Mouse (Mus musculus): ENCODE results near the gene Ccdc184. TPM values are rescaled to one million over a fixed set of nuclear protein-coding genes. Genes with fewer than 3 reads are reported as not detected.

Gene Ccdc184
- under 1 TPM; 0.39 to 0.50 TPM for total RNA-seq (2021)
- long read RNA-seq, experiment 1, partial matches to known transcripts: 0 of 3 reads
- long read RNA-seq, experiment 1, other reads (novel, unspliced or antisense): 1 of 3 reads
- long read RNA-seq, experiment 2, partial matches to known transcripts: 0 of 1 reads
- long read RNA-seq, experiment 2, other reads (novel, unspliced or antisense): 0 of 1 reads

DNA sequence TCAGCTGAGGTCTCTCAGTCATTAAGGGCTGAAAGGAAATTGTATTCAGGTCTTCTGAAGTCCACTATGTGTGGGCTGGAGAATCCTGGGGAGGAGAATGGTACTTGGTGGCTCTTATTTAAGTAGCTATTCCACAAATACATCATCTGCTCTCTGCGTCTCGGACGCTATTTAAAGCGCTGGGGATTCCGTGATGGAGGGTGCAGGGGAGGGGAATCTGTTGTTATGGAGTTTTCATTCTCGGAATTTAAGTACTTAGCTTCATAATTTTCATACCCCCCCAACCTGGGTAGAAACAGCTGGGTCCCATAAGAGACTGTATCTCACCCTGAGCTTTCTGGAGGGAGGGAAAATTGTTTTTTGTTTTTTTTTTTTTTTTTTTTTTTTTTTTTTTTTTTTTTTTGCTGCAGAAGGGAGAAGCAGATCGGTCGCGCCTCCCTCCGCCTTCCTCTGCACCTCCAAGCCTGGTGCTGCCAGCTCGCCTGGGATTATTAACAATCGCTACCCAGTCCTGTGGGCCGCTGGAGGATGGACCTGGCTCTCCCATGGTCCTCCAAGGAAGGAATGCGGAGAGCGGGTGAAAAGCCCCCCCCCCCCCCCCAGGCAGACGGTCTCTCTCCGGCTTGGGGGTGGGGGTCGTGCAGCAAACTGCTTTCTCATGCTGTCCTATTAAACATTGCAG lies at the start of gene Ccdc184:
Gene Ccdc184 (plus strand): TSS at position 196 of the 682 bp plus-strand sequence.
- no peak for DNase-seq

DNA sequence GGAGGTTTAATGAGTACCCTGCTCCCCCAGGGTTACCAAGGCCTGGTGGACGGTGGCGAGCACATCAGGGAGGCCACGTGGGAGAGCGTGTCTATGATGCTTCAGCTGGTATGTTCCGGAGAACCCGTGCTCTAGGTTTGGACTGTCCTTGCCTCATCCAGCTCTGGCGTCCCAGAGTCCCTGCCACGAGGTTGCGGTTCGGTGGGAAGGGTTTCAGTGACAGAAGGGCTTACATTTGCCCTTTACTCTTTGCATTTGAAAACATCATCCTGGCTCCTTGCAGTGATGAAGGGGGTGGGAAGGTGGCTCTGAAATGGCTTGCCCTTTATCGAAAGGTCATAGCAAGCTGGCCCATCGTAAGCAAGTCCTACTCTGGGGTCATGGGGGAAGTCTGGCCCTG lies 47.6 kb upstream of the Ccdc184 start:
- DNase-seq: no peak

DNA sequence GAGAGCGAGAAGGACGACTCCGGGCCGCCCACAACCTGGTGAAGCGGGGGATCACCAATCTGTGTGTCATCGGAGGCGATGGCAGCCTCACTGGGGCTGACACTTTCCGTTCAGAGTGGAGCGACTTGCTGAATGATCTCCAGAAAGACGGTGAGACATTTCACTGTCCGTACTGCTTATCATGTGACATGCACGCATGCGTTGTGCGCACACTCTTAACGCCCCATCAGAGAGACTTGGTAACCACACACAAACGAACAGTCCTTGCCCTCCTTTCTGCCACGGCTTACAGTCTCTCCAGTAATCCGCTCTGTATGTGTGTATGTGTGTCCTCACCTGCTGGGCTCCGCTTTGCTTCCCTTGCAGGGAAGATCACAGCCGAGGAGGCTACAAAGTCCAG lies 46.1 kb upstream of the Ccdc184 start:
- DNase-seq: no peak

DNA sequence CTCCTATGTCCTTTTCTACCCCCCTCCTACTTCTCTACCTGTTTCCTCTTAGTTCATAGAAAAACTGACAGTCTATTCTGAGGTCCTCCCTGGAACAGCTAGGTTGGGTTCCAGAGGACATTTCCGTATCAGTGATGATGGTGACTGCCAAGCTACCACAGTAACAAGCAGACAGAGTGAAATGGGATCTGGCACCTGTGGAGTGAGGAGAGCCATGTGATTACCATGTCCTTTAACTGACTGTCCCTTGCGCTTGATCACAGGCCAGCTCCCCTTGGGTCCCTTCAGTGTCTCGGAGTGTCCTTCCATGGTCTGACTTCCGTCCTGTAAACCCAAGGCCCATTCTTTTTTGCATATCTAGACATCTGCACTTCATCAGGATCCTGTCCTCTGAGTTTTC lies 36.0 kb upstream of the Ccdc184 start:
- peak; percentile 61 to 82 for DNase-seq

DNA sequence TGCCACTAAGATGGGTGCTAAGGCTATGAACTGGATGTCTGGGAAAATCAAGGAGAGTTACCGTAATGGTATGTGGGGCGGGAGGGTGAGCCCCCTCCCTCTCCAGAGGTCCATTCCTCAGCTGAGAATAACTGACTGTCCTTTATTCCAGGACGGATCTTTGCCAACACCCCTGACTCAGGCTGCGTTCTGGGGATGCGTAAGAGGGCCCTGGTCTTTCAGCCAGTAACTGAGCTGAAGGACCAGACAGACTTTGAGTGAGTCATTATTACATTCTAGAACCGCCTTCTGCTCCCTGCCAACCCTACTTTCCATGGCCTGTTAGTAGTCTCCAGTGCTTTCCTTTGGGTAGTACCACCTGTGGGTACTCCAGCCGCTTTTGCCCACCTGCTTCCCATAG lies 35.5 kb upstream of the Ccdc184 start:
- DNase-seq: no peak

DNA sequence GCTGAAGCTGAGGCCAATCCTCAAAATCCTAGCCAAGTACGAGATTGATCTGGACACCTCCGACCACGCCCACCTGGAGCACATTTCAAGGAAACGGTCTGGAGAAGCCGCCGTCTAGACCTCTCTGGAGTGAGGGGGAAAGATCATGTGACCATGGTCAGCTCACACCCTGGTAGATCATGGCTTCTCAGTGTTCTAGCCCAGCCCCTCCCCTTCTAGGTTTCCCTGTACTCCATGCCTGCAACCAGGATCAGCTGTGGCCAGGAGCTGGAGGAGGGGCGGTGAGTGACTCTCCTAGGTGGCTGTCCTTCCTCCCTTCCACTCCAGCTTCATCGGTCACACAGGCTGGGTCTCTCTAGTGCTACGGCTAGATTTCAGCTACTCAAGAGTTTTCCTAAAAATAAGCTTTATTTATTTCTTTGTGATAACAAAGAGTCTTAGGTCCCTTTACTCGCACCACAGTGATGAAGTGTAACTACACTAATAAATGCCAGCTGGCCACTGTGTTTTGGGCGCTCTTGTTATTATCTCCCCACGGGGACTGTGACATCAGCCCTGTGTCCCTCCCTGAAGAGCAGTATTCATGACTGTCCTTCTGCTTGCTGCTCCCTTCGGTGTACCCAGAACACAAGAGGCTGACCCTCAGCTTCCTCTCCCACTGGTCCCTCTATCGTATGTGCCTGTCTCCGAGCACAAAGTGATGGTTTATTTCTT lies 34.9 kb upstream of the Ccdc184 start:
- peak; percentile 38 to 46 for DNase-seq

DNA sequence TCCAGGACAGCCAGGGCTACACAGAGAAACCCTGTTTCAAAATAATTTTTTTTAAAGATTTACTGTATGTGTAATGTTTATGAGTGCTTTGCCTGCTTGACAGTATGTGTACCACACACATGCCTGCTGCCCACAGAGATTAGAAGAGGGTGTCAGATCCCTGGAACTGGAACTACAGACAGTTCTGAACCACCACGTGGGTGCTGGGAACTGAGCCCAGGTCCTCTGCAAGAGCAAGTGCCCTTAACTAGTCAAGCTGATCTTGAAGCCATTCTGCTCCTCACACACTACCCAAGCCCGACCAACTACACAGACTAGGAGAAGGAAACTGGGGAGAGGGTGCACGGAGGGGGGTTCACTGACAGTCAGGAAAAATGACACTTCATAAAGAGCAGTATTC lies 33.5 kb upstream of the Ccdc184 start:
- DNase-seq: peak; percentile 44 to 68

DNA sequence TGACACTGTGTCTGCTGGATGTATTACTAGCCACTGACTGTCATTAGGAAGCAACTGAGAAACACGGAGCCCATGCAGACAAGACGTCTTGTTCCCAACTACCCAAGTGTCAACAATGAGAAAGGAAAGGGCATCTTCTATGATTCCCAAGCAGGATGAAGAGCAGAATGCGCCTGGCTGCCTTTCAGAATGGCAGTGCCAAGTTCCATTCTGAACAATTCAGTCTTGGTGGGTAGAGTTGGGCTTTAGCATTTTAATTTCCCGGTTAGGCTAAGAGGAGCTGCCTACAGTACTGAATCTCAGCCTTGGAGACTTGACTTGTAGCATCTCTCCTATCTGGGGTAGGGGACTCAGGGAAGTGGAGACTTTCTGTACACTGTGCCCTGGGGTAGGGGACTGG lies 32.9 kb upstream of the Ccdc184 start:
- no peak for DNase-seq

DNA sequence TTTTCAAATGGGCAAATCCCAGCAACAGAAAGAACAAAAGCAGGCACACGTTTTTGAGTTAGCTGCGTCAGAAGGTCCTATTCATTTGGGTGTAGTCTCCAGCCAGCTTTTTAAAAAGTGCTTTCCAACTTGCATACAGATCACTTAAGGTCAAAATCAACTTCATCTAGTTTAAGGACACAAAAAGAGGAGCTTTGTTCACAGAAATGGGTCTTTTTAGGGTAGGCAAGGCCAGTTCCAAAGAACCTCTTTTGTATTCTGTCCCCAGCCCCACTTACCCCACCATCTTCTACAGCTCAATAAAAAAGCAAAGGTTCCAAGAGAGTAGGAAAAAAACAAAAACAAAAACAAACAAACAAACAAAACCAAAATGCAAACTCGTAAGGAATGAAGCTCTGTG lies 32.3 kb upstream of the Ccdc184 start:
- no peak for DNase-seq

DNA sequence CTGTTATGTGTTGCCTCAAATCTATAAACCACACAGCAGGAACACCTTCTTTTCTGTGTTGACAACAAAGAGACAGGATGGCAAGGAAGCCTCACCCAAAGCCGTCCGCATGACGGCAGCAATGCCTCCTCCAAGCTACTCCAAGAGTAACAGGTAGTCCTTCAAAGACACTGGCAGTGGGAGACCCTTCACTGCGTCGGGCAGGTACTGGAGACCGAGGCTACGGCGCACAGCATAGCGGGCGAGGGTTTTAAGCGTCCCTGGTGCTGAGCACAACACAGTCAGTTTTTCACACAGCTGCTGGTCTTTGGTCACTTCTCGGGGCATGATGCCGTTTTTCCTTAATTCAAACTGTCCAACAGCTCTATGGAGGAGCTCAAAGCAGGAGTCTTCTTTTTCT lies 31.3 kb upstream of the Ccdc184 start:
- no peak for DNase-seq

DNA sequence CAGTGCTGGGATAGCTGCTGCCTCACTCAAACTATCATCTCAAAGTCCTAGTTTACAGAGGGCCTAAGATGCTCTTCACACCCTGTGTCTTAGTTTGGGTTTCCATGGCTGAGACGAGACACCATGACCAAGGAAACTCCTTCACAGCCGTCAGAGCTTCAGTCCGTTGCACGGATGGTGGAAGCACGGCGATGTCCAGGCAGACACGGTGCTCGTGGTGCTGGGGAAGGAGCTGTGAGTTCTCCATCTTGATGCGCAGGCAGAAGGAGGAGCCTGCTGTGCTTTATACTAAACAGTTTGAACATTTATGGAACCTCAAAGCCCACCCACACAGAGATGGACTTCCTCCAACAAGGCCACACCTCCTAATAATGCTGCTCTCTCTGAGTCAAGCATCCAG lies 30.1 kb upstream of the Ccdc184 start:
- no peak for DNase-seq

DNA sequence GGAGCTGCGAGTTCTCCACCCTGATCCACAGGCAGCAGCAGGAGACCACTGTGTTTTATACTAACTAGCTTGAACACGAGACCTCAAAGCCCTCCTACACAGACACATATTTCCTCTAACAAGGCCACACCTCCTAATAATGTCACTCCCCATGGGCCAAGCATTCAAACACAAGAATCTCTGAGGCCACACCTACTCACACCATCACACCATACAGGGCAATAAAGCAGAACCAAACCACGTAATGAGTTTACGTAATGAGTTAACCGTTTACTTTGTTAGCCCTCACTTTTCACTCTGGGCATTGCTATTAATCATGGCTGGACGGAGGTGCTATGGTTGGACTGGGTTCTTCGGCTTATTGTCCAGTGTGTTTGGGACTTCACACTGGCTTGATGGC lies 27.2 kb upstream of the Ccdc184 start:
- DNase-seq: no peak

DNA sequence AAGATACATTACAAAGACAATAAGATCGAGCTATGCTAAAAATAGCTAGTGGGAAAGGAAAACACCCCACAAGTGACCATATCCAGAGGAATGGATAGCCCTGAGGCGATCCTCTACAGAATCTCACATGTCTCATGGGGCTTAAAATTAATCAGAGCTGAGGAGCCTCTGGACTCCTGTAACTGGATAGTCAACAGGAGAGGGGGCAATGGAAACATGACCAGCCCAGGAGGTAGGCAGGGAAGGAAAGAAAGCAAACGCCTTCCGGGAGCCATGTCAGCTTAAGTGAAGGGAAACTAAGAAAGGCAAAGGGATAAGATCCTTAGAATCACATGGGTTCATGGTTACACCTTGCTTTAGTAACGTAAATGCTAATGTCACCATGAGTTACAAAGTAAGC lies 26.1 kb upstream of the Ccdc184 start:
- no peak for DNase-seq

DNA sequence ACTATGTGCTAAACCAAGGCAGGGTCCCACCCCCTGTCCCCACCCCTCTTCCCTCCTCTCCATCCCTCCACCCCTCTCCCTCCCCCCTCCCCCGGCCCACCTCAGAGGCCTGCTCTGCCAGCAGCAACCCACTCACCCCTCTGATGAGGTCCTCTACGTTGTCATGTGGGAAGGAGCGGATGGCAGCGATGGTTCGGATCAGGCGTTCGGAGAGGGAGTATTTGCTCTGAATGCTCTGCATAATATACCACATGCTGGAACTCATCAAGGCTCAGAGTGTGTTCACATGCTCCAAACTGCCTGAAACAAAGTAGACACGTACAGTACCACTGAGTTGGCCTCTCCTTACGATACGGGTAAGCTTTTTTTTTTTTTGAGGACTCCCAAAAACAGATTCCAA lies 24.4 kb upstream of the Ccdc184 start:
- no peak for DNase-seq

DNA sequence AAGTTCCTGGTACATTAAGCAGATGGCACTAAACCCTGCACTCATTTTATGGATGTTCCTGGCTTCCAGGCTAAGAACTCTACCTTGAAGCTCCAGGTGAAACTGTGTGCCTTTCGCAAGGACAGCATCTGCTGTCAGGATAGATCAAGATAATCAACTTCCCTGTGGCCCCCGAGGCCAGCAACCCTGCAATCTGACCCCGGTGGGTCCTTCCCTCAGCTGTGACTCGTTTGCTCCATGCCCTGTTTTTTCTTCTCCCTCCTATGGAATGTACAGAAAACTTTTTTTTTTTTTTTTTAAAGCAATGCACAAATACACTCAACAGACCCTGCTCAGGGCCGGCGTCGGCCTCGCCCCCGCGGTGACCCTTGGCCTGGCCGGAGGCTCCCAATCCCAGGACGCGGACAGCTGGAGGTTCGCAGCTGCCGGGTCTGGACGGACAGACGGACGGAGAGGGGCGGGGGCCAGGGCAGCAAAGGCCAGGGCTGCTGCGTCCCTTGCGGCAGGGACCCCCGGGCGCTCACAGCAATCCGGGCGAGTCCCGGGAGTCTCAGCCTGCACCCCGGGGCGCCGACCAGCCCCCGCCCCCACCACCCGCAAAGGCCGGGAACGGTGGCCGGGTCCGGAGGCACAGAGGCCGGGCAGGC lies 22.0 kb upstream of the Ccdc184 start:
- no peak for DNase-seq

DNA sequence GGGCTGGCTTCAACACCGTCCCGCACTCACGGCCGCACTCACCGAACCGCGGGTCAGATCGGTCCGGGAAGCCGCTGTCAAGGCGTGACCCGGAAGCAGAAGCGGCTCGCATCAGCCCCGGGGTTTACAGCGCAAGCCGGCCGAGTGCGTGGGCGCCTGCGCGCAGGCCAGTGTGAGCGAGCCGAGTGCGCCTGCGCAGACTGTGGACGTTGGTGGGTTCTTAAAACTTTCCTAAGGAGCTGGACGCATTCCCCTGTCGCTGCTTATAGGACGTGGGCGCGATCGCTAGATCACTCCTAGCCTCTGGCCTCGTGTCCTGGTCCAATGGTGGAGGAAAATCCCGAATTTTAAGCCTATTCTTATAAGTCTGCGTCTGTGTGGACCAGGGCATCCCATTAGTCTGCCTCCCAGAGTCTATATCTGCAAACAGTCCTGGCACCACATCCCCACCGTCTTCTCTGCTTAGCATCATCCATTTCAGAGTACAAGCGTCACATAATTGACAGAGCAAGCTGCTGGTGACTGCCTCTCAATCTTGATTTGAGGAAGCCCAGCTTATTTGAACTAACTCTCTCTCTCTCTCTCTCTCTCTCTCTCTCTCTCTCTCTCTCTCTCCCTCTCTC lies 21.3 kb upstream of the Ccdc184 start:
- DNase-seq: peak; percentile 94 to 95

DNA sequence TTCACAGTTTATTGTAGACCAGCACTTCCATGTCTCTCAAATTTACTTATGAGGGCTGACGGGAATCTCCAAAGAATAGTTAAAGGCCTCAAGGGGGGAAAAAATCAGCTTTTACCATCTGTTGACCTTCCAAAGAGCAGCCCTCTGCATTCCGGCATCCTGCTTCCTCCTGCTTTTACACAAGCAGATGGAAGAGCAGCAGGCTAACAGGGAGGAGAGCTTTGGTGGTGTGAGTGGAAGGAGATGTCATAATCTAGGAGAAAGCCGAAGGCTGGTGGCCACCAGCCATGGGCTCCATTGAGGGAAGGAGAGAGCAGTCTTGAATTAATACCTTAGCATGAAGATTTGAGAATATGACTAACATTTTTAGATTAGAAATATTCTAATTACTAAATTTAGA lies 18.6 kb upstream of the Ccdc184 start:
- DNase-seq: no peak

DNA sequence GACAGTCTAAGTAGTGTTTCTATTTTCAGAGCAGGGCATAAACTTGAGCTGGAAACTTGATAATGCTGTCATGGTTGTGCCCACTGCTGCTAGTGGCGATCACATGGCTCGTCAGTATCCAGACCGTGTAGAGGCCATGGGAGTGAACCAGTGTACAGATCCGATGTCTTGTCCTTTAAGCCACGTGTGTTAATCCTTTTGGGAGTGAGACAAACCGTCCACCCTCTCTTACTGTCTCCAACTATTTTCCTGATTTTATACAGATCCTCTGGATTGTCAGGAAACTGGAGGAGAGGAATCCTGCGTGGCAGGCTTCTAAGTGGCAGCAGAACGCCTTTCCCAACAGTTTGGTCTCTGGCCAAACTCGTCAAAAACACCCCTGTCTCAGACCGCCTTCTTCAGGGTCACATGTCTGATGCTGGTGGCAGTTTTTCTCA lies 17.8 kb upstream of the Ccdc184 start:
- peak; percentile 68 to 79 for DNase-seq

DNA sequence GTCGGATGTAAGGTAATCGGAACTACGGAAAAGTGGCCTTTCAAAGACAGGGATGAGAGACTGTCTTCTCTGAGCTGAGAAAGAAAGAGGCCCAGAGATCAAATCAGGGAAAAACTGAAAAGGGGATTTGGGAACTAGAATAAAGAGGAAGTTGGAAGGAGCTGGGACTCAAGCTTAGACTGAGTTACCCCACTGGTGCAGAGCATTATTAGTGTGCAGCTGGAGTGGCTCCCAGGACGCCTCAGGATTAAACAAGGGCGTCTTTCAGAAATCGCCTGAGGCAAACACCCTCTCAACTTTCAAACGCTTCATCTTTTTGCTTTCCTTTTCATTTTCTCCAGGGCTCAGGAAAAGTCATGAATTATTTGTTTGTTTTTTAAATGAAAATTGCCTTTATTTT lies 14.0 kb upstream of the Ccdc184 start:
- no peak for DNase-seq

DNA sequence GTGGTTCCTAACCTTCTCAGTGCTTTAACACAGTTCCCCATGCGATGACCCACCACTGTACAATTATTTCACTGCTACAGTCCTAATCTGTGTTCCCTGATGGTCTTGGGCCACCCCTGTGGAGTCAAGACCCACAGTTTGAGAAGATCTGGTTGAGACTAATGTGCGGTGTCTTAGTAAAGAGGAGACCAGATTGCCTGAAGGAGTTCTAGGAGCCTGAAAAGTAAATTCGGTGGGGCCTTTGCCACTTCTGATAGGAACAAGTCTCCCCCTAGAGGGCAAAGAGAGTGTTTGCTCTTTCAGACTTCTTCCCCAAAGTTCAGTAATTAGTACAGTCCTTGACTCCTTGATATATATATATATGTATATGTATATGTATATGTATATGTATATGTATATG lies 13.3 kb upstream of the Ccdc184 start:
- DNase-seq: peak in 1 of 2 experiments; percentile 63

DNA sequence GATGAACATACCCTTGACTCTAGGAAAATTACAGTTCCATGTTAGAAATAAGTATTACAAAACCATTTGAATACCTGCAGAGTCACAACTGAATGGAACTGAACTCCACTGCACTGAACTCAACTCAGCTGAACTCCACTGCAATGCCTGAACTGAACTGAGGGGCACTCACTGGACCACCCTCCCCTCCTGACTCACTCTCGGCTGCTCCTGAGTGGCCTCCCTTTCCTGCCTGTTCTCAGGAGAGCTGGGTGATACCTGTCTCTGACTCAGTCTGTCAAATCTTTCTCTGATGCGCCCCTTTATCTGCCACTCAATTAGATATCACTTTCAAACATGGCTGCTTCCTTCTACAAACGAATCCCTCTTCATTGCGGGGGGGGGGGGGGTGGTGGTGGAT lies 12.8 kb upstream of the Ccdc184 start:
- DNase-seq: no peak

DNA sequence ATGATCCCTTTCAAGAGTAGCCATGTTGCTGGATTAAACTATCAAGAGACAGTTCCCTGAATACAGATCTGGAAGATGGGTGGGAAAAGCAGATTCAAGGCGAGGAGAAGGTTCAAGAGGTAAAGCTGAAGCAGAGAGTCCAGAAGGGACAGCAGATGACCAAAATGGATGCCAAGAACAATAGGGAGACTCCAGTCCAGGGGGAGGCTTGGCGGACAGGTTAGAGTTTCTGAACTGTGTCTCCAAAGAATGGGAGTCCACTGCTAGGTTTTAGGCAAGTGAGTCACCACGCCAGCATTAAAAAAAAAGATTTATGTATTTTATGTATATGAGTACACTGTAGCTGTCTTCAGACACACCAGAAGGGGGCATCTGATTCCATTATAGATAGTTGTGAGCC lies 12.3 kb upstream of the Ccdc184 start:
- DNase-seq: no peak

DNA sequence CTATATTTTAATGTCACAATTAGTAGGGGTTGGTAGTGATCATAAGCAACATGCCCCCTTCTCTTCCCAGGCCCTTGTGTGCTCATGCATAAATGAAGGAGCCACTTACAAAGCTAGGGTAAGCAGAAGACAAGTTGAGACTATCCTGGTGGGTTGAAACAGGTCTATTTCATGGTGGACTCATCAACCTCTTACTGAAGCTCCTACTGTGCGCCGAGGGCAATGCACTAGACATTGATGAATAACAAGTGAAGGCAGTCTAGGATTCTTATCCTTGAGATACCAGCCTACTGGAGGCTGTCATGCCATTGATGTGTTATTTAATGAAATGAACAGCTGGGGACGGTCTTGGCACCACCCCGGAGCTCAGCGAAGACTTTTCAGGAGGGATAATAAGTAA lies 11.7 kb upstream of the Ccdc184 start:
- DNase-seq: no peak

All from heart, adult 18-20 months (tissue).